Mouse (Mus musculus): Measurements from ENCODE around the gene Prr7. TPM values are rescaled to one million over a fixed set of nuclear protein-coding genes. Genes with fewer than 3 reads are reported as not detected.

Prr7 gene
- total RNA-seq, 2 experiments from 2014 or later: 0.18 to 0.22 TPM

DNA sequence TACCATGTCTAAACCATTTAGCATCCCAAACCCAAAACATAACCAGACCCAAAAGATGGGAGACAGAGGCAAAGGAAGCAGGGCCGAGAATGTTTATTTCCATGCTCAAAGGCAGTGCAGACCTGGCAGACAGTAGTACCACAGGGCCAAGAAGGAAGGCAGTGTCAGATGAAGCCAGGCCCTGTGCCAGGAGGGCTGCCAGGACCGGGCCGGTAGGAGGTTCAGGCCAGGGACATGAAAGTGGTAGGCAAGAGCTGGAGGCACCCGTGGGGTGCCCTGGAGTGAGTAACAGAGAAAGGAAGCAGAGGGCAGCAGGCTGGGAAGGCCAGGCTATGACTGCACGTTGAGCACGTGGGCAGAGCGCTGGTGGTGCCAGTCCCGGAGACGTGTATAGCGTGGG is 42.6 kb downstream of the Prr7 start:
- TF ChIP-seq CTCF (IDR thresholded peaks at IDR 0.05): no peak
- peak; percentile 89 for DNase-seq
- intact Hi-C loops (cut with DNase I): no loop called here
- Histone ChIP-seq H3K4me3 (peak overlapping the region; percentile 81), H3K27ac (peak overlapping the region; percentile 78)

DNA sequence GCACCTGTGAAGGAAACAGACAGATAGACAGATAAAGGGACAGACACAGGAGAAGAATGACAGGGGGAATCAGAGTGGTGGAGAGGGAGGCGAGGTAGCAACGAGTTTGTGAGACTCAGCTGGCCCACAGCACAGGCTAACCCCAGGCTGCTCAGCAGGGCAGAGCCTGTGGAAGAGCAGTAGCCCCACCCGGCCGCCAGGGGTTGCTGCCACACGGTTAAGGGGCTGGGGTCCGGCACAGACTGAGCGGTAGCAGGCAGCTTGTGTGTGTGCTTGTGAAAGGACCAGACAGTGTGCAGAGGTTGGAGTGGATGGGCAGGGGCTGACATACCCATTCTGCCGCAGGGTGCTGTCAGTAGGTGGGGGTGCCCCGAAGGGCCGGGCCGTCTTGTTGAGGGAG is 43.8 kb downstream of the Prr7 start:
- intact Hi-C loops (cut with DNase I): no loop called here

DNA sequence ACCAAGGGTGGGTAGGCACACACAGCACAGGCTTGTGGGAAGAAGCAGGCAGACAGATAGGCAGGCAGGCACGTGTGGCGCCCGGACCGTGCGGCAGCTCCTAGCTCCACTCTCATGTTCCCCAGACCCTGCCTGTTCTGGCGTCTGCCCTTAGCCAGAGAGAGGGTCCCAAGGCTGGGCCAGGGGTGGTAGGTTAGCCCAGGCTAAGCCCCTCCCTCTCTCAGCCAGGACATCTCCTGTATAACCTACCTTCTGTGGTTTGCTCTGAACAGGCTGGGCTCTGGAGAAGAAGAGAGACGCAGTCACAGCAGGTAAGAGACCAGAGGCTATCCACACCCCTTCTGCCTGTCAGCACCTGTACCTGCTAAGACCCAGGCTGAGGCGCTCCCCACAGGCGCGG is 44.5 kb downstream of the Prr7 start:
- no peak for DNase-seq
- TF ChIP-seq CTCF (IDR thresholded peaks at IDR 0.05): no peak
- intact Hi-C loops (cut with DNase I): no loop called here
- peak overlapping the region; percentile 81 for H3K4me3 ChIP-seq
- peak overlapping the region; percentile 99; the same call in 1 of the 2 replicates for H3K27ac ChIP-seq

More for the DNA sequence above, 43.8 kb downstream of the Prr7 start:
- Histone ChIP-seq H3K27ac (peak overlapping the region; percentile 78), H3K4me3 (peak overlapping the region; percentile 81)
- no peak for DNase-seq
- TF ChIP-seq CTCF (IDR thresholded peaks at IDR 0.05): 0 out of 2 replicates have a peak, but pooled peaks have one; percentile 1

DNA sequence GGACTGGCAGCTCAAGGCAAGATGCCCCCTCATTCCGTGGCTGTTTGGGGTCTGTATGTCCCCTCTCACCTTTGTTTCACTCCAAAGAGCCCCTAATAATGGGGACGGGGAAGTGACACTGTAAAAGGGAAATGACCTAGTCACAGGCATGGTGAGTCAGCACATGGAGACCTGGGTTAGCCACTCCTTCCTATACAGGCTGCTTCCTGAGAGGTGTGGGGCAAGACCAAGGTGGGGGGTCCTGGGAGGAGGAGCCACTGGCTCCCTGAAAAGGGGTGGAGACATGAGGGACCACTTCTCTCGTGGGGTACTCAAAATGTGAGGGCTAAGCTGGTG is 46.2 kb downstream of the Prr7 start:
- Histone ChIP-seq H3K27ac (peak overlapping the region; percentile 99), H3K4me3 (peak overlapping the region; percentile 81)
- intact Hi-C loops (cut with DNase I): no loop called here
- no peak for DNase-seq
- TF ChIP-seq CTCF (IDR thresholded peaks at IDR 0.05): no peak

DNA sequence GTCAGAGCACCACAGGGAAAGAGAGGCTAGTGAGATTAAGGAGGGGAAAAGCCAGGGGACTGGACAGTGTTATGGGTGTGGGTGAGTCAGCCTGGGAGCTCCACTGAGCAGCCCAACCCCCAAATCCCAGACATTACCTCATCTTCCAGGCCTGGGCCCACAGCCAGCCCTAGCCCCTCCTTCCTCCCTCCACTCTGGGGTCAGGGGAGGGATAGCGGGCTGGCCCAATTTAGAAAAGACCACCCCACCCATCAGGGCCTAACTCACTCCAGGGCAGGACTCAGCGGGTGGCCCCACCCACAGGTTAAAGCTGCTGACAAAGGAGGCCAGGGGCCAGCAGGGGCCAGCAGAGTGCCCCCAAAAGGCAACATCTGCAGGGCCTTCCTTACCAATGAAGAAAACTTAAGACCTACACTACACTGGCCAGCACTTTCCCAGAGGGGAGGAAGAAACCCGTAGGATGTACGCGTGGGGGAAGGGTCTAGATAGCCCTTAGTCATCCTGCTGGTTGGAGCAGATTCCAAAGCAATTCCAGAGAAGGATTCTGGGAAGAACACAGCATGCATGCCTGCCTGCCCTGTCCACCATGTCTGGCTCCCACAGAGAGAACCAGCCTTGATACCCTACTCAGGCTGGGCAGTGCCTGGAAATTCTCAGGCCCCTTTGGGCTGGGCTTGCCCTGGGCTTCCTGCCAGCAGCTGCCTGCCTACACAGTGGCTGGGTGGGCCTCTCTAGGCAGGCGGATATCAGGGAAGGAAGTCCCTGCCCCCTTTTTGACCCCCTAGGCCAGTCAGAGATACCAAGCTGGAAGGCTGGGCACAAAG is 46.8 kb downstream of the Prr7 start:
- peak; percentile 91 for DNase-seq
- peak overlapping the region; percentile 81 for H3K4me3 ChIP-seq
- H3K27ac ChIP-seq: peak overlapping the region; percentile 99
- TF ChIP-seq CTCF (IDR thresholded peaks at IDR 0.05): peak; percentile 38; the same call in 1 of the 2 replicates
- intact Hi-C loops (cut with DNase I): no loop called here

DNA sequence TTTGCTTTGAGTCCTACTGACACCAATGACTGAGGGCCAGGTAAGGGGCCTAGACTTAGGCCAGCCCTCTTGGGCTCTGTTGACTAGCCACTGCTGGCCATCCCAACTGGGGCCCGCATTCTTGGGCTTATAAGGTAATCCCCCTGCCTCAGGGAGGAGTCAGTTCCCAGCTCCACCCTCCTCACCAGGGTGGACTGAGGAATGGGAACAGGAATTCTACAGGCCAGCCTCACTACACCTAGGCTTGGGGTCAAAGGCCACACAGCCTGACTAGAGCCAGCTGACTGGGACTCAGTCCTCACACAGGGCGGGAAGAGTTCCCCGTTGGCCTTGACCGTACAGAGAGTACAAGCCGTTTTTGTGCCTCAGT is 47.4 kb downstream of the Prr7 start:
- Histone ChIP-seq H3K27ac (peak overlapping the region; percentile 99), H3K4me3 (peak overlapping the region; percentile 81)
- peak; percentile 39 for DNase-seq
- TF ChIP-seq CTCF (IDR thresholded peaks at IDR 0.05): no peak
- intact Hi-C loops (cut with DNase I): no loop called here

DNA sequence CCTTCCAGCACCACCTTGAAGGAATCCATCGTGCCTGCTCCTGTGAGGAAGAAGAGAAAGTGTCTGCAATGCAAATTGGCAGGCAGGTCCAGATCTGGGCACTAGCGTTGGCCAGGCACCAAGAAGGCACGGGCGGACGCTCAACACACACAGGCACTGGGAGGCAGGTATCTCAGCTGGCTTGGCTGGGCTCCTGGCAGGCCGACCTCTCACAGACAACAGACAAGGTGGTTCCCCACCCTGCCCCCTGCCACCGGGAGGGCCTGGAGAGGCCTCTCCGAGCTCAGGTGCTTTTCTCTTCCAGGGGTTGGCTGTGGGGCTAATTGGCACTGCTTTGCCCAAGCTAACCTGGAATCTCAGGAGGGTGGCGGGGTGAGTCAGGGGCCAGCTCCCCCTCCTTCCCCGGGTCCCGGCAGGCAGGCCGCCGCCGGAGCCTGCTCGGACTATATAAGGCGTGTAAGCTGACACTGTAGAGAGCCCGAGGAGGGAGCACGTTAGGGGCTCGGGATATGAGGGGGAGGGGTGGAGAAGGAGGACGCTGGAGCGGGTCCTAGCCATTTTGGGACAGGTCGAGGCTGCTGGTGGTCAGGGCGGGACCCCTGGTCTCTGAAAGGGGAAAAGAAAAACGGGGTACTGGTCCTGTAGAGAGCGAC is 48.4 kb downstream of the Prr7 start:
- peak overlapping the region; percentile 99 for H3K27ac ChIP-seq
- peak; percentile 88 for DNase-seq
- H3K4me3 ChIP-seq: peak overlapping the region; percentile 81
- intact Hi-C loops (cut with DNase I): loop anchor here (2.0 kb wide), 2 partner anchors 18 to 62 kb away; no protein-coding TSS in a partner anchor
- no peak for TF ChIP-seq CTCF (IDR thresholded peaks at IDR 0.05)

DNA sequence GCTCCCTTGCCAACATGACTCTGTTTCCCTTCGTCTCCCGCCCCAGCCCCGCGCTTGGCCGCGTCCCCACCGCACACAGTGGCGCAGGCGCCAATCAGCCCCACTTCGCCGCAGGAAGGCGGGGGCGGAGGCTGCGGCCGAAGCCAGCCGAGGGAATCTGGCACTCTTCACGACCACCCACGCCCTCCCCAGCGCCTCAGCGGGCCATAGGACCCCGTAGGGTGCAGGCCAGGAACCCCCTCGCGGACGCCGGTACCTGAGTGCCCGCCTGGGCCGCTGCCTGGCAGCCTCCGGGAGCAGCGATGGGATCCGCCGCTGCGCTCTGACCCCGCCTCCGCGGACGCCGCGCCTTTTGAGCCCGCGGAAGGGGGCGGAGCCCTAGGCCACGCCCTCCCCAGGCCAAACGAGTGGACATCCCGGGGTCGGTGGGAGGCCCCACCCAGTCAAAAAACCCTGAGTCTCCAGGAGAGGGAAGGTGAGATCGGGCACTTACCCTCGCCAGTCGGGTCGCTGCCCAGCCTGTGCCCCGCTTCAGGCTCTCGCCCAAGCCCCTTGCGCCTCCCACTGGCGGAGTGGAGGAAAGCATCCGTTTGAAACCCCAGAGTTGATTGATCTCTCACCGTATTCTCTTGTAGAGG is 49.2 kb downstream of the Prr7 start, which contains the start of gene Pdlim7:
Pdlim7 (minus strand) TSS at position 566 of the 638 bp plus-strand sequence.
- Histone ChIP-seq H3K27ac (peak within 1 kb of the TSS; percentile 99), H3K4me3 (peak within 1 kb of the TSS; percentile 81)
- intact Hi-C loops (cut with DNase I): loop anchor here (2.0 kb wide), 2 partner anchors 18 to 62 kb away; no protein-coding TSS in a partner anchor
- TF ChIP-seq CTCF (IDR thresholded peaks at IDR 0.05): peak; percentile 91
- DNase-seq: peak; percentile 96

DNA sequence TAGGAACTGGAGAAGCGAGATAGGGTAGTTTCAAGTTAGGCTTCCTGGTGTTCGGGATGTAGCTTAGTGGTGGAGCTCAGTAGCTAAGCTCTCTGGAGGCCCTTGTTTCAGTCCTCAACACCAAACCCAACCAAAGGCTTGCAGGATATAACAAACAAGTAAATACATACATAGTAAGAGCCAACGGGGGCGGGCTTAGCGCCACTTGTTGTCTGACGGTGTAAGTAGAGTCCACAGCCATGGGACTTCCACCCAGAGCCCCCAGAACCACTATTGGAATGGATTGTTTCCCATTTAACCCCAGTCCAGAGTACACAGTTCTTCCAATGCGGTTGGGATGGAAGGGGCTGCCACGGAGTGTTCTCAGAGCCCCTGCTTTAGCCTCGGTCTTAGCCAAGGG is 49.8 kb downstream of the Prr7 start:
- intact Hi-C loops (cut with DNase I): loop anchor here (1.0 to 2.0 kb wide), 3 partner anchors 19 to 63 kb away; no protein-coding TSS in a partner anchor
- peak; percentile 34 for DNase-seq
- H3K4me3 ChIP-seq: peak overlapping the region; percentile 81
- TF ChIP-seq CTCF (IDR thresholded peaks at IDR 0.05): no peak
- peak overlapping the region; percentile 99 for H3K27ac ChIP-seq

DNA sequence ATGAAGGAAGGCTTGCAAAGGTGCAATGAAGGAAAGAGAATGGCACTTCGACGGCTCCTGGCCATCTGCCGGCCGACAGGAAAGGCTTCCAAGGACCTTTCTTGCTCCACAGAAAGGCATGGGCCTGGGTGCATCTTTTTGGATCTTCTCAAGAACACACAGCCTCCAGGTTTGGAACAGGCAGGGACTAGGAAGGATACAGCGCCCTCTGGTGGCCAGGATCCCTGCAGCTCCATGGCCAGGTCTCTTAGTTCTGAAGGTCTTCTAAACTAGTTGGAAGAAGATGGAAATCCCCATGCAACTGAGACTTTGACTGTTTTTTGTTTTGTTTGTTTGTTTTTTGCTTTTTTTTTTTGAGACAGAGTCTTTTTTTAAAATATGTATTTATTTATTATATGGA is 52.9 kb downstream of the Prr7 start:
- H3K27ac ChIP-seq: no peak overlapping the region
- peak; percentile 91 for DNase-seq
- intact Hi-C loops (cut with DNase I): loop anchor here (1.0 kb wide), 1 partner anchor 112 kb away; no protein-coding TSS in a partner anchor
- no peak overlapping the region for H3K4me3 ChIP-seq
- TF ChIP-seq CTCF (IDR thresholded peaks at IDR 0.05): no peak; the same call in 1 of the 2 replicates

DNA sequence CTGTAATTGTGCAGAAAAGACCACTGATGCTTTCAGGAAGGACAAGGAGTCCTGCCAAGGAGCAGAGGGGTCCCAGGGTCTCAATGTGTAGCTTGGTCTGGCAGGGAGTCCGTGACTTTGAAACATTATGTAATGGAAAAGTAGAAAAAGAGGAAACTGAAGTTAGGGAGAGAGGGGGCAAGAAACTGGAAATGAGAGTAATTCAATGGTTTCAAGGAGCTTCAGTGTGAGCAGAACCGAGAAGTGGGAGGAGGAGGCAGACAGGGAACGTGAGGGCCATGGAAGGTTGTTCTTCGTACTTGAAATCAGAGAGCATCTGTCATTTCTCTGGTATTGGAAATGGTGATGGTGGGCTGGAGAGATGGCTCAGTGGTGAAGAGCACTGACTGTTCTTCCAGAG is 55.5 kb downstream of the Prr7 start:
- Histone ChIP-seq H3K27ac (no peak overlapping the region), H3K4me3 (no peak overlapping the region)
- intact Hi-C loops (cut with DNase I): no loop called here
- DNase-seq: no peak
- no peak for TF ChIP-seq CTCF (IDR thresholded peaks at IDR 0.05)

DNA sequence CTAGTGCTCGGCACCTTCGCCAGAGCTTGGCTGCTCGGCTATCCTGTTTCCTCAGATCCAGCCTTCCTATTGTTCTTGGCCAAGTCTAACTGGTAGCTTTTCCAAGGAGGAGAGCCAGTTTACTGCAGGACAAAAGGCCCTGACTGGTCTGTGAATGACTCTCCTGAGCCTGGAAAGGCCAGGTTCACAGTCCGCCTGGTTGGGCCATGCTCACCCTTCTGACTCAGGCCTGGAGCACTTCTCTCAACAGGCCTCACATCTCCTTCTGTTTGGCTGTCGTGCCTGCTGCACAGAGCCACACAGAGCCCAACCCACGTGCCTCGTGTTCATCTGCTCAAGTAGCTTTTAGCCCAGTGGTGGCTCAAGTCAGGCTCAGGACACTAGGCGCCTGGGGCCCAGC is 58.7 kb downstream of the Prr7 start:
- no peak overlapping the region for H3K4me3 ChIP-seq
- no peak for TF ChIP-seq CTCF (IDR thresholded peaks at IDR 0.05)
- peak overlapping the region; percentile 74 for H3K27ac ChIP-seq
- DNase-seq: no peak
- intact Hi-C loops (cut with DNase I): no loop called here

Small RNA genes lying within 50 kb of the gene (microRNA-seq; reads per million reads assigned to microRNA genes)
- gene Mir6943 (not detected), gene Mir6944 (2.2 reads per million), gene Mir6945 (3.6 reads per million)

Other genes with a start within 250 kb of the Prr7 start
- gene Prelid1, start 143.8 kb upstream of the Prr7 start, total RNA-seq (2021): 10 to 100 TPM; 15.6 to 19.6 TPM
- 10 to 100 TPM; 29.2 to 33.5 TPM for gene Rab24, start 142.3 kb upstream of the Prr7 start, total RNA-seq (2021)
- not detected for gene Mxd3, start 134.4 kb upstream of the Prr7 start, total RNA-seq (2021)
- 10 to 100 TPM; 36.7 to 42.3 TPM for gene Lman2, start 101.5 kb upstream of the Prr7 start, total RNA-seq (2021)
- under 1 TPM in 1 of 2 experiments, not detected in 1; 0.20 TPM for gene Rgs14, start 94.5 kb upstream of the Prr7 start, total RNA-seq (2021)
- gene Slc34a1, start 66.1 kb upstream of the Prr7 start, total RNA-seq (2021): not detected
- not detected for gene Pfn3, start 49.0 kb upstream of the Prr7 start, total RNA-seq (2021)
- not detected for gene F12, start 37.5 kb upstream of the Prr7 start, total RNA-seq (2021)
- 1 to 10 TPM; 9.6 to 10.0 TPM for gene Grk6, start 19.2 kb upstream of the Prr7 start, total RNA-seq (2021)
- 1 to 10 TPM; 4.9 to 7.7 TPM for gene Dbn1, start 23.8 kb downstream of the Prr7 start, total RNA-seq (2021)
- gene Pdlim7, start 49.4 kb downstream of the Prr7 start, total RNA-seq (2021): 100 to 1,000 TPM; 424 to 537 TPM
- 1 to 10 TPM in 1 of 2 experiments, under 1 TPM in 1; 0.77 to 1.5 TPM for gene Dok3, start 65.0 kb downstream of the Prr7 start, total RNA-seq (2021)
- gene Ddx41, start 72.4 kb downstream of the Prr7 start, total RNA-seq (2021): 10 to 100 TPM; 10.6 to 11.5 TPM
- 10 to 100 TPM; 14.4 to 16.6 TPM for gene Fam193b, start 106.9 kb downstream of the Prr7 start, total RNA-seq (2021)
- gene Tmed9, start 109.5 kb downstream of the Prr7 start, total RNA-seq (2021): 10 to 100 TPM; 53.3 to 77.0 TPM
- 1 to 10 TPM; 5.9 to 7.1 TPM for gene B4galt7, start 135.6 kb downstream of the Prr7 start, total RNA-seq (2021)
- 1 to 10 TPM; 9.7 to 9.9 TPM for gene Caml, start 158.7 kb downstream of the Prr7 start, total RNA-seq (2021)
- gene Ddx46, start 170.8 kb downstream of the Prr7 start, total RNA-seq (2021): 10 to 100 TPM; 20.9 to 26.9 TPM
- 10 to 100 TPM; 29.4 to 33.2 TPM for gene B230219D22Rik, start 228.9 kb downstream of the Prr7 start, total RNA-seq (2021)